ENCODE assay signal across 35 mouse cellular contexts in the genomic region with DNA sequence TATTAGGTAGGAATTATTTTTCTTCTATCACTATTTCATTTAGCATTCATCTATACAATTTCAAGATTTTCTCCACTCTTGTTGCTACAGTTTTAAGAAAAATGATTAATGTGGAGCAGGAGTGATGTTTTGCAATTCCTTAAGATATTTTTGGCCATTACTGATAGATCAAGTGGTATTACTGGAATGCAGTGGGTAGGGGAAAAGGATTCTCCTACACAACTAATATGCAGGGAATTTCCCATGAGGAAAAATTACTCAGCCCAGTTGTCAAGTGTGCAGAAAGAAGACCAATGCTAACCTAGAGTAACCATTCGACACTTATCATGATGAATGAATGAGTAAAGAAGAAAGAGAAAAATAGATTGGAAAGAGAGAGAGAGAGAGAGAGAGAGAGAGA.
"Had no signal": no experiment of that assay in that cellular context is flagged by ENCODE, and none has a peak within 500 bp of the region (broad histone marks: within the 10 kb centered on the region; RNA-seq: fewer than 3 reads in every experiment).

No protein-coding gene starts in this region.

- H3K4me1 ChIP-seq: heart, embryonic 12.5 days; heart, embryonic 13.5 days; heart, embryonic 15.5 days; hindbrain, embryonic 10.5 days; hindbrain, embryonic 12.5 days; hindbrain, embryonic 15.5 days; intestine, embryonic 15.5 days; kidney, embryonic 15.5 days had no signal

- H3K27ac ChIP-seq: heart, embryonic 13.5 days; heart, embryonic 15.5 days; hindbrain, embryonic 10.5 days; hindbrain, embryonic 12.5 days; hindbrain, embryonic 13.5 days; hindbrain, embryonic 14.5 days; hindbrain, embryonic 15.5 days; hindbrain, postnatal 0 days; intestine, embryonic 15.5 days; kidney, embryonic 15.5 days; kidney, postnatal 0 days; layer of hippocampus, adult 2 months; left cerebral cortex, adult 2 months had no signal

- H3K9ac ChIP-seq: heart, embryonic 12.5 days; heart, embryonic 13.5 days; heart, embryonic 15.5 days; hindbrain, embryonic 12.5 days; hindbrain, embryonic 13.5 days; hindbrain, embryonic 14.5 days; hindbrain, embryonic 15.5 days; intestine, embryonic 15.5 days; kidney, embryonic 15.5 days had no signal

- H3K36me3 ChIP-seq: heart, embryonic 12.5 days; heart, embryonic 13.5 days; heart, embryonic 15.5 days; hindbrain, embryonic 10.5 days; hindbrain, embryonic 12.5 days; hindbrain, embryonic 13.5 days; hindbrain, embryonic 15.5 days; intestine, embryonic 15.5 days; kidney, embryonic 15.5 days had no signal

- ATAC-seq: hindbrain, embryonic 16.5 days; hindbrain, postnatal 0 days; inflammation-experienced regulatory T-cells, adult 6 months; intestine, embryonic 15.5 days; intestine, embryonic 16.5 days; intestine, postnatal 0 days had no signal

- H3K9me3 ChIP-seq: heart, embryonic 12.5 days; heart, embryonic 13.5 days; heart, embryonic 15.5 days; hindbrain, embryonic 10.5 days; hindbrain, embryonic 12.5 days; hindbrain, embryonic 13.5 days; hindbrain, embryonic 15.5 days; intestine, embryonic 15.5 days; kidney, embryonic 15.5 days had no signal

- DNase-seq: heart, postnatal 10 days; heart, postnatal 14 days; heart, postnatal 36 days; heart, postnatal 4 days; kidney, adult 11 months; kidney, adult 18-20 months; kidney, adult 2 months; kidney, adult 8-10 months; kidney, adult 9 months; kidney, postnatal 10 days; kidney, postnatal 14 days; kidney, postnatal 25 days; kidney, postnatal 36 days; kidney, postnatal 4 days; layer of hippocampus, adult 9-11 months; layer of hippocampus, postnatal 36 days had no signal

- H3K4me2 ChIP-seq: heart, embryonic 11.5 days; heart, embryonic 12.5 days; heart, embryonic 13.5 days; heart, embryonic 15.5 days; hindbrain, embryonic 12.5 days; hindbrain, embryonic 13.5 days; hindbrain, embryonic 14.5 days; hindbrain, embryonic 15.5 days; intestine, embryonic 15.5 days; kidney, embryonic 15.5 days had no signal

- H3K4me3 ChIP-seq: heart, embryonic 12.5 days; heart, embryonic 13.5 days; heart, embryonic 15.5 days; hindbrain, embryonic 10.5 days; hindbrain, embryonic 12.5 days; hindbrain, embryonic 13.5 days; hindbrain, embryonic 15.5 days; intestine, embryonic 15.5 days; kidney, embryonic 15.5 days; layer of hippocampus, adult 2 months; left cerebral cortex, adult 2 months had no signal

- H3K27me3 ChIP-seq: heart, embryonic 12.5 days; heart, embryonic 13.5 days; heart, embryonic 15.5 days; hindbrain, embryonic 12.5 days; hindbrain, embryonic 13.5 days; hindbrain, embryonic 15.5 days; intestine, embryonic 15.5 days; kidney, embryonic 15.5 days had no signal
